Mouse (Mus musculus): ENCODE results near the gene Lcmt1. TPM values are rescaled to one million over a fixed set of nuclear protein-coding genes. Genes with fewer than 3 reads are reported as not detected.

Lcmt1 gene
- polyA plus RNA-seq, 1 experiment from 2014 or later: 85.3 TPM

DNA sequence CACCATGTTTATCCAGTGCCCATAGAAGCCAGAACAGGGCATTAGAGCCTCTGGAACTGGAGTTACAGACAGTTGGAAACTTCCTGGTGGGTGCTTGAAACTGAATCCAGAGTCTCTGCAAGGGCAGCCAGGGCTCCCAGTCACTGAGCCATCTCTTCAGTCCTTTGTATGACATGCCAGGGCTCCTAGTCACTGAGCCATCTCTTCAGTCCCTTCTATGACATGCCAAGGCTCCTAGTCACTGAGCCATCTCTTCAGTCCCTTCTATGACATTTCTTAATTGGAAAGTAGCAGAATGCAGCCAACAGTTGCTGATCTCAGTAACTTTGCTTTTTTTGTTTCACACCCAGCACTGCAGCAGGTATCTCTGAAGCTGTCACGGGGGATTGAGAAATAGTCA lies 72.5 kb downstream of the Lcmt1 start:
- no peak overlapping the region for H3K4me3 ChIP-seq (replicated peaks)
- 84% methylated on average over 1 of the region's 1 CpGs for WGBS
- no peaks in the 10 kb centered on the region for H3K27me3 ChIP-seq
- no peak for ATAC-seq
- no peak overlapping the region for H3K9ac ChIP-seq (replicated peaks)
- no peak overlapping the region for H3K27ac ChIP-seq
- H3K9me3 ChIP-seq: no peaks in the 10 kb centered on the region
- H3K4me1 ChIP-seq (replicated peaks): no peaks in the 10 kb centered on the region
- H3K4me2 ChIP-seq (replicated peaks): no peak overlapping the region
- no peaks in the 10 kb centered on the region for H3K36me3 ChIP-seq

DNA sequence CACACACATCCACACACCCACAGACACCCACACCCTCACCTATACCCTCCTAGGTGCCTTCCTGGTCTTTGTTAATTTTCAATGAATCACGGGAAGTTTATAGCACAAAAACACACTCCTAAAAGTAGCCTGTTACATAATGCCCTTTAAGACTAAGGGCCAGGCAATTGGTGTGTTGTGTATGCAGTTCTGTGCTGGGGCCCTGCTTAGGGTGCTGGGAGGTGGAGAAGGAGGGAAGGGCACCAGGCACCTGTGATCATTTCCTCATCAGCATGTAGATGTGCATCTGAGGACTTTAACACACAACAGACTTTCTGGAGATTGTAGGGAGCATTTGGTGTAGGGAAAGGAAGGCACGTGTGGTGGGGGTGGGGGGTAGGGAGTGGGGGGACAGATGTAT lies 79.2 kb downstream of the Lcmt1 start:
- H3K9me3 ChIP-seq: no peaks in the 10 kb centered on the region
- H3K9ac ChIP-seq (replicated peaks): no peak overlapping the region
- WGBS: 95% methylated on average over 2 of the region's 2 CpGs
- H3K27ac ChIP-seq: no peak overlapping the region
- H3K4me1 ChIP-seq (replicated peaks): no peaks in the 10 kb centered on the region
- no peaks in the 10 kb centered on the region for H3K27me3 ChIP-seq
- H3K36me3 ChIP-seq: no peaks in the 10 kb centered on the region
- ATAC-seq: no peak
- H3K4me3 ChIP-seq (replicated peaks): no peak overlapping the region
- no peak overlapping the region for H3K4me2 ChIP-seq (replicated peaks)

DNA sequence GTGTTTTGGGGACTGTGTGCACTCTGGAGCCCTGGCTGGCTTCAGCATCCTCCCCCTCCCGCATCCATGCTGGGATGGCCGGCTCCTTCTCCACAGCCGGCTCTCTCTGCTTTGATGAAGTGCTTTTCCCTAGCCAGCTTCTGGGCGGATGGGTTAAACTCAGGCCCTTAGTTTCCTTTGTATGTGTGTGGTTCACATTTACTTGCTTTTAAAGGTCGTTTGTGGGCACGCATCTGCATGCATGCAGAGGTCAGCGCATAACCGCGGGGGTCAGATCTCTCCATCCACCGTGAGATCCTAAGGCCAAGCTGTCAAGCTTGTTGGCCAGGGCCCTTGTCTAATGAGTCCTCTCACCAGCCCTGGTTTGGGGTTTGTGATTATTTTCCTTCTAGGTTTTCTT lies 80.1 kb downstream of the Lcmt1 start:
- H3K27me3 ChIP-seq: no peaks in the 10 kb centered on the region
- H3K36me3 ChIP-seq: no peaks in the 10 kb centered on the region
- H3K9ac ChIP-seq (replicated peaks): no peak overlapping the region
- ATAC-seq: no peak
- H3K4me1 ChIP-seq (replicated peaks): no peaks in the 10 kb centered on the region
- H3K4me3 ChIP-seq (replicated peaks): no peak overlapping the region
- no peak overlapping the region for H3K4me2 ChIP-seq (replicated peaks)
- no peak overlapping the region for H3K27ac ChIP-seq
- no peaks in the 10 kb centered on the region for H3K9me3 ChIP-seq
- 69% methylated on average over 10 of the region's 10 CpGs for WGBS

DNA sequence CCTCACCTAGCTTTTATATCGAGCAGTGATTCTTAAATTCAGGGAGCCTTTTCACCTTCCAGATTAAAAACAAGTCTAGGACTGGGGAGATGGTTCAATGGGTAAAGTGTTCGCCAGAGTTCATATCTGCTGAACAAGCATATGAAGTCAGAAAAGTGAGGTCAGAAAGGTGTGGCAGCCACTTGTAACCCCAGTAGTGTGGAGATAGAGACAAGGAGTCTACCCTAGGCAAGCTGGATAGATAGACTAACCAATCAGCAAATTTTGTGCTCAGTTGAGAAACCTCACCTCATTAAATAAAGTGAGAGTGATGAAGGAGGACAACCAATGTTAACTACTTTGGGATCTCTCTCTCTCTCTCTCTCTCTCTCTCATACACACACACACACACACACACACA lies 80.9 kb downstream of the Lcmt1 start:
- no peak for ATAC-seq
- Histone ChIP-seq H3K36me3 (no peaks in the 10 kb centered on the region), H3K4me2 (replicated peaks) (no peak overlapping the region), H3K4me1 (replicated peaks) (no peaks in the 10 kb centered on the region), H3K9ac (replicated peaks) (no peak overlapping the region), H3K4me3 (replicated peaks) (no peak overlapping the region), H3K9me3 (no peaks in the 10 kb centered on the region), H3K27me3 (no peaks in the 10 kb centered on the region), H3K27ac (no peak overlapping the region)
- 90% methylated on average over 2 of the region's 2 CpGs for WGBS

DNA sequence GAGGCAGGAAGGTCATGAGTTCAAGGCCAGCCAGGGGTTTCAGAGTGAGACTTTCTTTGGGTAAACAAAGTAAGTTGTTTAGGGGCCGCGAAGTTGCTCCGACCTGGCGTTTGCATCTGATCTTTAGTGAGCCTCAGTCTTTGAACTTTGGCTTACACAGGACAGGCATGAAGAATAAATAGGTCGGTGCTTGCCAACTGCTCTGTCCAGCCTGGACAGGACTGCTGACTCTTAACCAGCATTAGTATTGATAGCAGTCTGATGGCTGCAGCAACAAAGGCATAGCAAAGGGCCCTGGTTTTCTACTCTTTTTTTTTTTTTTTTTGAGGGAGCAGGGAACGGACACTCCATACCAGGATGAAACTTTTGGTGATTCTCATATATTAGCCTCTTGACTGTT lies 83.0 kb downstream of the Lcmt1 start:
- Histone ChIP-seq H3K27me3 (no peaks in the 10 kb centered on the region), H3K4me3 (replicated peaks) (no peak overlapping the region), H3K9me3 (no peaks in the 10 kb centered on the region), H3K4me2 (replicated peaks) (no peak overlapping the region), H3K4me1 (replicated peaks) (no peaks in the 10 kb centered on the region), H3K9ac (replicated peaks) (no peak overlapping the region), H3K36me3 (no peaks in the 10 kb centered on the region), H3K27ac (no peak overlapping the region)
- 83% methylated on average over 6 of the region's 6 CpGs for whole genome bisulfite sequencing
- ATAC-seq: no peak

DNA sequence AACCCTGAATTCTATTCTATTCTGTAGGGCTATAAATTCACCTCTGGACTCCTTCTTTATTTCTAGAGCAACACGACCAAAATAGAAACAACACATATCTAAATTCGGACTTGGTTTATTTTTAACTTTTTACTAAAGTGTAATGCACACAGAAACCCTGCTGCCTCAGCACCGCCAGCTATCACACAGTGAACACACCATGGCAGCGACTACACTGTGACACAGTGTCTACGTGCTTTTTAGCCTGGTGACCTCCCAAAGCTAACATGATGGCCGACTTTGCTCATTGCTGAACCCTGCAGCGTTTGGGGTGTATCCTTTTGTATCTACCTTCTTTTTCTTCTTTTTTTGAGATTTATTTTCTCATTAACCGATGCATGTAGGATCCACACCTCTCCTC lies 83.5 kb downstream of the Lcmt1 start:
- 90% methylated on average over 8 of the region's 8 CpGs for WGBS
- H3K36me3 ChIP-seq: no peaks in the 10 kb centered on the region
- H3K4me3 ChIP-seq (replicated peaks): no peak overlapping the region
- H3K9me3 ChIP-seq: no peaks in the 10 kb centered on the region
- H3K27ac ChIP-seq: no peak overlapping the region
- H3K4me2 ChIP-seq (replicated peaks): no peak overlapping the region
- no peak overlapping the region for H3K9ac ChIP-seq (replicated peaks)
- no peak for ATAC-seq
- H3K4me1 ChIP-seq (replicated peaks): no peaks in the 10 kb centered on the region
- no peaks in the 10 kb centered on the region for H3K27me3 ChIP-seq

DNA sequence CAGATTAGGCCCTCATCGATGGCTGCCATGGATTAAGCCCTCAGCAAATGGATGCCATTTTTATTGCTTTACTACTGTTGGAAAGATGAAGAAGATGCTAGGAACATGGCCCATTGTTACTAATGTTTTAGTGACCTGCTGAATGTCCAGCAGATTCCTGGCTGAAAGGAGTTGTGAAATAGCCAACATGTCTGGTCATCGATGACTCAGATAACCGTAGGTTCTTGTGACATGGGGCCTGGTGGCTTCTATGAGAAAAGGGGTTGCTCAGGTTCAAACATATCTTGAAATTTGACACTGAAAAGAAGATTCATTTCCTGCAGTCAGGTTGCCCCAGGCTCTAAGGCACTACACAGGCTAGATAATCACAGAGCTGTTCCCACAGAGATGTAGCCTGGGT lies 85.5 kb downstream of the Lcmt1 start:
- Histone ChIP-seq H3K9ac (replicated peaks) (no peak overlapping the region), H3K36me3 (no peaks in the 10 kb centered on the region), H3K9me3 (no peaks in the 10 kb centered on the region), H3K4me3 (replicated peaks) (no peak overlapping the region), H3K27ac (no peak overlapping the region), H3K27me3 (no peaks in the 10 kb centered on the region), H3K4me2 (replicated peaks) (no peak overlapping the region), H3K4me1 (replicated peaks) (no peaks in the 10 kb centered on the region)
- no peak for ATAC-seq
- 95% methylated on average over 3 of the region's 3 CpGs for WGBS

DNA sequence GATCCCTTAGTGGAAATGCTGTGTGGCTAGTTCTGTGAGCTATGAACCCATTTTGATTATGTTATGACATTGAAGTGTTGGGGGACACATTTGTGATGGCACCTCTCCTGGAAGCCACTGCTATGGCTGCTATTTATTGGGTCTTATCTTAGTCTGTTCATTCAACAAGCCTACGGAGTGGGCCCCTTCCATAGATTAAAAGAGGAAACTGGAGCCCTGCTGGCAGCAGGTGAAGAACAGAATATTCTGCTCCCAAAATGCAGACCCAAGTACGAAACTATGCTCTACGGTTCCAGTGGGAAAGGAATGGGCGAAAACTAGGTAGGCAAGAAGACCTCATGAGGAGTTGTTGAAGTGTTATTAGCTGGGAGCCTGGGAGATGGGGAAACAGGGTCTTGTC lies 88.7 kb downstream of the Lcmt1 start:
- no peak for ATAC-seq
- 94% methylated on average over 4 of the region's 4 CpGs for WGBS
- H3K27ac ChIP-seq: no peak overlapping the region

DNA sequence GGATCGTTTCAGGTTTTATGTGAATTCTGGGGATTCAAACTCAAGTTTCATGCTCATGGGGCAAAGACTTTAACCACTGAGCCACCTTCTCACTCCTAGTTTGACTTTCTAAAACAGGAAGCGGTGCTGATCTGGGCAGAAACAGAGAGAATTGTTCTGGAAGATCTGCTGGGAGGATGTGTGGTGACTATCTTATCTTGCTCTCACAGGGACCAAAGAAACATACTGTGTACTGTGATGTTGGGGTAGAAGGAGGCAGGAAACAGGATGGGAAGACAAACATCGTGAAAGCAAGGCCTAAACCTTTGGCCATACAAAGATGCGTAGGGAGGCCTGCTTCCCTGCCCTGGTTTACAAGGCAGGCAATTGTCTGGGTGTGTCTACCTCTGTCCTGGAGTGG lies 89.7 kb downstream of the Lcmt1 start:
- ATAC-seq: no peak
- no peak overlapping the region for H3K9ac ChIP-seq (replicated peaks)
- WGBS: 82% methylated on average over 4 of the region's 4 CpGs
- no peak overlapping the region for H3K4me3 ChIP-seq (replicated peaks)
- H3K27ac ChIP-seq: no peak overlapping the region
- no peaks in the 10 kb centered on the region for H3K36me3 ChIP-seq
- no peak overlapping the region for H3K4me2 ChIP-seq (replicated peaks)
- H3K27me3 ChIP-seq: no peaks in the 10 kb centered on the region
- no peaks in the 10 kb centered on the region for H3K4me1 ChIP-seq (replicated peaks)
- no peaks in the 10 kb centered on the region for H3K9me3 ChIP-seq

More for the DNA sequence above, 88.7 kb downstream of the Lcmt1 start:
- Histone ChIP-seq H3K9me3 (no peaks in the 10 kb centered on the region), H3K36me3 (no peaks in the 10 kb centered on the region), H3K4me2 (replicated peaks) (no peak overlapping the region), H3K27me3 (no peaks in the 10 kb centered on the region), H3K9ac (replicated peaks) (no peak overlapping the region), H3K4me3 (replicated peaks) (no peak overlapping the region), H3K4me1 (replicated peaks) (no peaks in the 10 kb centered on the region)

DNA sequence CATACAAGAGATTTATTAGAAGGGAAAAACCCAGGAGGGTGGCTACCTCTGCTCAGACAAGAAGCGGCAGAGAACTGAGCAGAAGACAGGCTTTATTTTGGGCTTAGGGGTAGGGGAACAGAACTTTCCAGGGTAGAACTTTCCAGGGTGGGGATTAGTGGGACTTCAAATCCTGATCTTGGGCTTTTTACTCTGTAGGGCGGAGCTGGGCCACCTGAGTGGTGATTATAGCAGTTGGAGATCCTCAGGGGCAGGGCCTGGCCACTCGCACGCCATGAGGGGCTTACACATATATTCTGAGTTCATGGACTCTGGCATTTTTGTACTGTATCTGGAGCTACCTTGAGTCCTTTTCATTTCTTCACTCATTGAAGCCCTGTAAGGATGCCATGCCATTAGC lies 91.7 kb downstream of the Lcmt1 start:
- Histone ChIP-seq H3K27me3 (no peaks in the 10 kb centered on the region), H3K4me3 (replicated peaks) (no peak overlapping the region), H3K9ac (replicated peaks) (no peak overlapping the region), H3K4me2 (replicated peaks) (no peak overlapping the region), H3K9me3 (no peaks in the 10 kb centered on the region), H3K4me1 (replicated peaks) (no peaks in the 10 kb centered on the region), H3K27ac (no peak overlapping the region), H3K36me3 (no peaks in the 10 kb centered on the region)
- 74% methylated on average over 4 of the region's 4 CpGs for WGBS
- no peak for ATAC-seq

DNA sequence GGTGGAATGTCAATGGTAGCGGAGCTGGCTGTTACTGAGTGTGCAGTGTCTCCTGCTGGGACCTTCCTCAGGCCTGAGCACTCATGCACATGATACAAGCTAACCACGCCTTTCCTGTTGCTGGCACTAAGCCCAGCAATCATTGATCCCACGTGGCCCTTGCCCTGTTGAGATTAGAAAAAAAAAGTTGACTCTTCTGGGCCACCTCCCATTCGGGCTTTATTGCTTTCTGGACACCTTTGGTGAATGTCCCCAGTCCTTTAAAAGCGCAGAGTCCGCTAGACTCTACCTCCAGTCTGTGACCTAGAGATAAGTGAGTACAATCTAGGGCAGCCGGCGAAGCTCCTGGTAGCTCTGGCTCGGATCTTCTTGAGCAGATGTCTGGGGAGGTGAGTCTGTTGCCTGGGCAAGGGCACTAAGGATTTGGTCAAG lies 92.5 kb downstream of the Lcmt1 start, which contains the start of gene Aqp8:
Gene Aqp8, plus strand, starts transcription at position 222 of the 432 bp plus-strand sequence.
- no peak for ATAC-seq
- Histone ChIP-seq H3K9ac (replicated peaks) (no peak within 1 kb of the TSS), H3K4me3 (replicated peaks) (no peak within 1 kb of the TSS), H3K4me1 (replicated peaks) (no peaks in the 10 kb centered on the region), H3K4me2 (replicated peaks) (no peak within 1 kb of the TSS), H3K36me3 (no peaks in the 10 kb centered on the region), H3K27ac (no peak within 1 kb of the TSS), H3K9me3 (no peaks in the 10 kb centered on the region), H3K27me3 (no peaks in the 10 kb centered on the region)
- WGBS: 83% methylated on average over 9 of the region's 9 CpGs

DNA sequence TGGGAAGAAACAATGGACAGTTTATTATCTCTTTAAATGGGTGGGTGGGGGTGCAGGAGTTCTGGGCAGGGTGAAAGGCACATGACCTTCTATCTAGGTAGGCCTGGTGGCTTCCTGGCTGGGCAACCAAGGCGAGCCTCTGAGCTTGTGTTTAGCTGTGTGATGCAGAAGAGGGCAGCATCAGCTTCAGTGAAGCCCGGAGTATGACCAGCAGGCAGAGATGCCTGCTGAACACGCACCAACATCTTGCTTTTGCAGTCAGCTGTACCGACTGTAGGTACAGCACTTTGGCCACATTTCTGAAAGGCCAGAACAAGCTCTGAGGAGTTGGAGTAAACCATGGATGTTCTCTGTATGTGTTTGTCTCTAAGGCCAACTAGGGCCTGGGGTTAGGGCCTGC lies 94.0 kb downstream of the Lcmt1 start:
- H3K36me3 ChIP-seq: no peaks in the 10 kb centered on the region
- H3K4me1 ChIP-seq (replicated peaks): no peaks in the 10 kb centered on the region
- no peak overlapping the region for H3K9ac ChIP-seq (replicated peaks)
- H3K9me3 ChIP-seq: no peaks in the 10 kb centered on the region
- no peak overlapping the region for H3K4me2 ChIP-seq (replicated peaks)
- H3K27me3 ChIP-seq: no peaks in the 10 kb centered on the region
- H3K27ac ChIP-seq: no peak overlapping the region
- WGBS: 81% methylated on average over 4 of the region's 4 CpGs
- no peak overlapping the region for H3K4me3 ChIP-seq (replicated peaks)
- ATAC-seq: no peak

DNA sequence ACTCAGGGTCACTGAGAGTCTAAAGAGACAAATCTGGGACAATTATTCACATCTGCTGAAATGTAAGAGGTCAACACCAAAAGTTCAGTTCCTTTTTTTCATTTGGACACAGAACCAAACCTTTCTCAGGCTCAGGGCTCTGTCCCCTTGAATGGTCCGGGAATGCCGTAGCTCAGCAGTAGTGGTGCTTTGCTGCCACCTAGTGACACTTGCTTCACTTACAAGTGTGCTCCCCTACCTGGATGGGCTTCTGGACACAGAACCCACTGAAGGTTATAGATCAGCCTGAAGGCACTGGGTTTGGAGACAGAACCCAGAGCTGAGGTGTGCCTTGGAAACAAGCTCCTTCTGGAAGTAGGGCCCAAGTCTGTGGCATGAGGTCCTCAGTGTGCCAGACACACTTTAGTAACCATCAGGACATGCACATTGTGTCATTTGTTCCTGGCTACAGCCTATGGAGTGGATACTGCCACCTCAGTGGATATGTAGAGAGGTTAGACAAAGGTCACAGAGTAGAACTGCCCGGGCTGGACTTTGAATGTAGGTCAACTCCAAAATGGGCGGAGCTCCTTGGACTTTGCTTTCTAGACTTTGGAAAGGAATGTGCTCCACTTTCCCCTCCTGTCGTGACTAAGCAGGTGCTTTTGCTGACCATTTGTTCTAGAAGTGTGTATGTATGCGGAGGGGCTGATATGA lies 96.3 kb downstream of the Lcmt1 start:
- Histone ChIP-seq H3K27me3 (no peaks in the 10 kb centered on the region), H3K9me3 (no peaks in the 10 kb centered on the region), H3K27ac (no peak overlapping the region), H3K9ac (replicated peaks) (no peak overlapping the region), H3K36me3 (no peaks in the 10 kb centered on the region), H3K4me2 (replicated peaks) (no peak overlapping the region), H3K4me1 (replicated peaks) (no peaks in the 10 kb centered on the region), H3K4me3 (replicated peaks) (no peak overlapping the region)
- ATAC-seq: peak; percentile 77
- WGBS: 31% methylated on average over 6 of the region's 6 CpGs
